Mouse (Mus musculus) liver, adult 2 months (tissue): ENCODE results near the gene Rdh19. TPM values are rescaled to one million over a fixed set of nuclear protein-coding genes. Genes with fewer than 3 reads are reported as not detected.
"Not testable (repeated sequence)": the region's sequence is repeated elsewhere in the genome, so short reads cannot be mapped to it uniquely, and the experiment has no call there.

ENCODE experiments used
- DNase-seq: peaks from one replicate; pipeline ENCODE4 v3.0.0-alpha.2; 2011; ENCODE audit warnings: low read depth, low spot score; ENCODE audit errors: extremely low read depth
- H3K27ac ChIP-seq: fragments of 200-500 bp; replicated peaks from 2 replicates; pipeline ENCODE4 v1.5.1; 2012; ENCODE audit warnings: low read depth, mild to moderate bottlenecking, control low read depth, inconsistent platforms, low read length; ENCODE audit not compliant: insufficient read depth
- H3K27me3 ChIP-seq: fragments of 200-500 bp; 2 replicates; pipeline ENCODE4 v1.6.1; 2012; ENCODE audit warnings: mild to moderate bottlenecking, moderate library complexity, low read length, inconsistent platforms; ENCODE audit not compliant: control insufficient read depth, insufficient read depth
- H3K36me3 ChIP-seq: fragments of 200-500 bp; 2 replicates; pipeline ENCODE4 v1.6.1; 2012; ENCODE audit warnings: low read length, inconsistent platforms; ENCODE audit not compliant: control insufficient read depth, insufficient read depth
- H3K4me1 ChIP-seq: fragments of 200-500 bp; 2 replicates; pipeline ENCODE4 v1.6.1; 2011; ENCODE audit warnings: low read length; ENCODE audit not compliant: control insufficient read depth, insufficient read depth
- H3K4me3 ChIP-seq: fragments of 200-500 bp; 2 replicates; pipeline ENCODE4 v1.5.1; 2011; ENCODE audit warnings: low read depth, mild to moderate bottlenecking, control low read depth, low read length, moderate library complexity; ENCODE audit not compliant: insufficient read depth
- H3K79me2 ChIP-seq: fragments of 200-500 bp; 2 replicates; pipeline ENCODE4 v1.6.1; 2012; ENCODE audit warnings: inconsistent platforms, mild to moderate bottlenecking, low read length, moderate library complexity; ENCODE audit not compliant: control insufficient read depth, insufficient read depth
- H3K9ac ChIP-seq: fragments of 200-500 bp; 2 replicates; pipeline ENCODE4 v1.6.1; 2012; ENCODE audit warnings: low read depth, mild to moderate bottlenecking, control low read depth, inconsistent platforms, low read length
- CTCF ChIP-seq: fragments of 200-500 bp; IDR thresholded peaks from 2 replicates; pipeline ENCODE4 v1.5.1; 2011; ENCODE audit warnings: low read depth, low read length, control low read depth
- POLR2A ChIP-seq: fragments of 200-500 bp; IDR thresholded peaks from 2 replicates; pipeline ENCODE4 v1.6.1; 2011; ENCODE audit warnings: low read length, control low read depth; ENCODE audit not compliant: insufficient read depth; ENCODE audit errors: extremely low read depth
- WGBS: fragments of 180-500 bp; shearing (Covaris S2); methylation state at CpG from one replicate; pipeline ENCODE4 v1.1.7; 2018; 5-methylcytosine and 5-hydroxymethylcytosine counted together
- polyA plus RNA-seq: library from polyadenylated mRNA; depleted of rRNA; stranded (reverse); fragments of >200 nt; gene quantifications from 2 replicates; pipeline ENCODE4 v1.2.3, GENCODE M21; 2012
- total RNA-seq: library from RNA; depleted of rRNA; stranded (reverse); fragments of >200 nt; gene quantifications from 2 replicates; pipeline ENCODE4 v1.2.3, GENCODE M21; 2014

The Rdh19 gene
- total and polyA plus RNA-seq, 2 experiments: 0.05 TPM; not detected in 1

DNA sequence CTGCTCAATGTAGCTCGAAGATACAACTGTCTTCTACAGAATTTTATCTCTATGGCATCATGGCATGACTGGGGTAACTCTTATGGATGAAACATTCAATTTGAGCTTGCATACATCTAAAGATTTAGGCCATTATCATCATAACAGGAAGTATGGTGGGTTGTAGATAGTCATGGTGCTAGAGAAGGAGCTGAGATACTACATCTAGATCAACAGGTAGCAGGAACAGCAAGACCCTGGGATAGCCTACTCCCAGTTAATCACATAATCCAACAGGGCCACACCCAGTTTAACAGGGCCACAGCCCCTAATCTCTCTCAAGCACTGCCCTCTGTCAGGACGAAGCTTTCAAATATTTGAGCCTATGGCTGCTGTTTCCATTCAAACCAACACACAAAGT, 9.0 kb upstream of the Rdh19 start:
- Histone ChIP-seq H3K4me1 (no peaks in the 10 kb centered on the region; the same call in 1 of the 2 replicates), H3K4me3 (no peak overlapping the region), H3K79me2 (no peaks in the 10 kb centered on the region), H3K27me3 (no peaks in the 10 kb centered on the region), H3K9ac (no peak overlapping the region), H3K36me3 (no peaks in the 10 kb centered on the region), H3K27ac (no peak overlapping the region)
- 81% methylated on average over 2 of the region's 2 CpGs for WGBS
- TF ChIP-seq CTCF (no peak), POLR2A (no peak)
- DNase-seq: no peak

DNA sequence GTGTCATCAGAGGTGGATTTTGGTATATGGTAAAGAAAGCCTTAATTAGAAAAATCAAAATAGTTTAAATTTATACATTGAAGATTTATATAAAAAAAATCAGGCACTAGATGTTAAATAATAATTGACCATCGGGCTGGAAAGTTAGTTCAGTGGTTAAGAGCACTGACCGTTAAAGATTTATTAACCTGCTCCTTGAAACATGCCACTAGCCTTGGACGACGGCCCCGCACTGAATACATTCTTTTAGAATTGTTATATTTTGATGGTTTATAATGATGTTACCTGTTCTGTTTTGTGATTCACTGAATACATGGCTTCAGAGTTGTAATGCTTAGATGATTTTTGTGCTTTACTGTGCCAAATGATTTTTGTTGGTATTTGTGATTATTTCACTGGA, 3.8 kb upstream of the Rdh19 start:
- H3K27ac ChIP-seq, H3K27me3 ChIP-seq, H3K9ac ChIP-seq, DNase-seq, H3K79me2 ChIP-seq, H3K4me1 ChIP-seq, H3K36me3 ChIP-seq, H3K4me3 ChIP-seq: not testable (repeated sequence)
- WGBS: 94% methylated on average over 5 of the region's 5 CpGs

- Histone ChIP-seq H3K4me3 (no peak overlapping the region), H3K9ac (no peak overlapping the region), H3K36me3 (no peaks in the 10 kb centered on the region), H3K27me3 (no peaks in the 10 kb centered on the region), H3K27ac (no peak overlapping the region), H3K79me2 (no peaks in the 10 kb centered on the region), H3K4me1 (peaks cover 4% of the 10 kb centered on the region)
- TF ChIP-seq POLR2A (no peak), CTCF (no peak)
- 27% methylated on average over 1 of the region's 1 CpGs for WGBS
- DNase-seq: peak; percentile 84
These were observed 1.6 kb upstream of the Rdh19 start for GRCm38 (mm10) chr10:127848089-127848488.

GRCm38 (mm10) chr10:127856376-127856775, 6.6 kb downstream of the Rdh19 start:
- Histone ChIP-seq H3K27ac (no peak overlapping the region), H3K4me1 (no peaks in the 10 kb centered on the region), H3K4me3 (no peak overlapping the region), H3K9ac (no peak overlapping the region), H3K36me3 (no peaks in the 10 kb centered on the region), H3K79me2 (no peaks in the 10 kb centered on the region), H3K27me3 (no peaks in the 10 kb centered on the region)
- TF ChIP-seq CTCF: no peak
- no peak for TF ChIP-seq POLR2A
- DNase-seq: no peak

DNA sequence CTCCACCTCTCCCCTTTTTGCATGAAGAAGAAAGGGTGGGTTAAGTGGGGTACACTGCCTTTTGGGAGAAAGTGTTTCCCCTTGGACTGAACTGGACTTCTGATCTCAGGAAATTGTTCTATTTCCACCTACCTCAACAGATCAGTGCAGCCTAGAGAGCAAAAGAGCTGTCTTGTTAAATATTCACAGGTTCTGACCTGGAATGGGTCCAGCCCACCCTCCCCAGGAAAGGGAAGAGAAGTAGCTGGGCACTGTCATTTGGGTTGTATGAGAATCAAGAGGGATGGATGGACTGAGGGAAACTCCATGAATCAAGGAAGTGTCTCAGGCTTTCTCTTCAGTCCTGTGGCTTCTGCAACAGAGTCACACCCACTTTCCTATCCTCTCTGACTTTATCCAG, 15.2 kb downstream of the Rdh19 start:
- peak; percentile 89 for DNase-seq
- no peak overlapping the region for H3K4me3 ChIP-seq
- H3K4me1 ChIP-seq: peaks cover 17% of the 10 kb centered on the region
- TF ChIP-seq POLR2A (no peak), CTCF (no peak)
- H3K79me2 ChIP-seq: peaks cover 6% of the 10 kb centered on the region; the same call in 1 of the 2 replicates
- no peaks in the 10 kb centered on the region for H3K27me3 ChIP-seq
- H3K27ac ChIP-seq: peak overlapping the region; percentile 67
- no peaks in the 10 kb centered on the region for H3K36me3 ChIP-seq
- H3K9ac ChIP-seq: no peak overlapping the region

GRCm38 (mm10) chr10:127866232-127866631, 16.5 kb downstream of the Rdh19 start, which contains the start of gene Rdh16f2:
Gene Rdh16f2 (plus strand): TSS chr10:127866474.
- Histone ChIP-seq H3K4me3 (peak within 1 kb of the TSS; percentile 30), H3K27ac (peak within 1 kb of the TSS; percentile 76), H3K79me2 (peaks cover 8% of the 10 kb centered on the region; the same call in 1 of the 2 replicates), H3K36me3 (no peaks in the 10 kb centered on the region), H3K4me1 (peaks cover 17% of the 10 kb centered on the region), H3K27me3 (no peaks in the 10 kb centered on the region), H3K9ac (peak within 1 kb of the TSS; percentile 22)
- TF ChIP-seq CTCF: no peak
- TF ChIP-seq POLR2A: no peak
- 37% methylated on average over 3 of the region's 3 CpGs for WGBS
- DNase-seq: peak; percentile 95
